Mouse (Mus musculus): ENCODE data around the gene Ifnb1. TPM values are rescaled to one million over a fixed set of nuclear protein-coding genes. Genes with fewer than 3 reads are reported as not detected.

Gene Ifnb1
- polyA plus RNA-seq, 1 experiment from 2014 or later, result not detected

GRCm38 (mm10) chr4:88535742-88536141 is 13.2 kb upstream of the Ifnb1 start:
- Histone ChIP-seq H3K27me3 (replicated peaks; ENCODE audit: control insufficient read depth, insufficient read depth, low read length) (no peaks in the 10 kb centered on the region), H3K9ac (ENCODE audit: low read length) (no peak overlapping the region), H3K4me2 (ENCODE audit: low read length) (no peak overlapping the region), H3K9me3 (replicated peaks; ENCODE audit: control insufficient read depth, low read length) (no peaks in the 10 kb centered on the region), H3K4me3 (ENCODE audit: low read depth, low read length) (no peak overlapping the region), H3K4me1 (ENCODE audit: control insufficient read depth, insufficient read depth, low read length) (no peaks in the 10 kb centered on the region), H3K27ac (ENCODE audit: low read depth, low read length) (no peak overlapping the region), H3K36me3 (ENCODE audit: control insufficient read depth, insufficient read depth, low read length) (no peaks in the 10 kb centered on the region)
- ATAC-seq (no peak), DNase-seq (ENCODE audit: low spot score) (no peak)
- 100% methylated on average over 1 of the region's 1 CpGs for WGBS

GRCm38 (mm10) chr4:88534903-88535302 is 12.3 kb upstream of the Ifnb1 start:
- Histone ChIP-seq H3K4me2 (ENCODE audit: low read length) (no peak overlapping the region), H3K4me1 (ENCODE audit: control insufficient read depth, insufficient read depth, low read length) (no peaks in the 10 kb centered on the region), H3K9ac (ENCODE audit: low read length) (no peak overlapping the region), H3K36me3 (ENCODE audit: control insufficient read depth, insufficient read depth, low read length) (no peaks in the 10 kb centered on the region), H3K4me3 (ENCODE audit: low read depth, low read length) (no peak overlapping the region), H3K27me3 (replicated peaks; ENCODE audit: control insufficient read depth, insufficient read depth, low read length) (no peaks in the 10 kb centered on the region), H3K27ac (ENCODE audit: low read depth, low read length) (no peak overlapping the region), H3K9me3 (replicated peaks; ENCODE audit: control insufficient read depth, low read length) (no peaks in the 10 kb centered on the region)
- WGBS, result 74% methylated on average over 1 of the region's 1 CpGs
- ATAC-seq (no peak), DNase-seq (ENCODE audit: low spot score) (peak; percentile 46)

- no peak for ATAC-seq
- 96% methylated on average over 2 of the region's 2 CpGs for WGBS
- H3K4me3 ChIP-seq (ENCODE audit: low read depth, low read length), result no peak overlapping the region
Measured at GRCm38 (mm10) chr4:88533499-88533898, 10.9 kb upstream of the Ifnb1 start.

GRCm38 (mm10) chr4:88530892-88531291 is 8.3 kb upstream of the Ifnb1 start:
- no peak overlapping the region for H3K27ac ChIP-seq (ENCODE audit: low read depth, low read length)
- H3K9me3 ChIP-seq (replicated peaks; ENCODE audit: control insufficient read depth, low read length), result no peaks in the 10 kb centered on the region
- H3K36me3 ChIP-seq (ENCODE audit: control insufficient read depth, insufficient read depth, low read length), result no peaks in the 10 kb centered on the region
- DNase-seq (ENCODE audit: low spot score) (no peak), ATAC-seq (no peak)
- 90% methylated on average over 2 of the region's 2 CpGs for WGBS
- H3K4me3 ChIP-seq (ENCODE audit: low read depth, low read length), result no peak overlapping the region
- H3K27me3 ChIP-seq (replicated peaks; ENCODE audit: control insufficient read depth, insufficient read depth, low read length), result no peaks in the 10 kb centered on the region
- H3K4me1 ChIP-seq (ENCODE audit: control insufficient read depth, insufficient read depth, low read length), result no peaks in the 10 kb centered on the region
- H3K4me2 ChIP-seq (ENCODE audit: low read length), result no peak overlapping the region
- no peak overlapping the region for H3K9ac ChIP-seq (ENCODE audit: low read length)

More at GRCm38 (mm10) chr4:88533499-88533898, 10.9 kb upstream of the Ifnb1 start:
- Histone ChIP-seq H3K4me2 (ENCODE audit: low read length) (no peak overlapping the region), H3K9me3 (replicated peaks; ENCODE audit: control insufficient read depth, low read length) (no peaks in the 10 kb centered on the region), H3K27ac (ENCODE audit: low read depth, low read length) (no peak overlapping the region), H3K4me1 (ENCODE audit: control insufficient read depth, insufficient read depth, low read length) (no peaks in the 10 kb centered on the region), H3K36me3 (ENCODE audit: control insufficient read depth, insufficient read depth, low read length) (no peaks in the 10 kb centered on the region), H3K27me3 (replicated peaks; ENCODE audit: control insufficient read depth, insufficient read depth, low read length) (no peaks in the 10 kb centered on the region), H3K9ac (ENCODE audit: low read length) (no peak overlapping the region)
- no peak for DNase-seq (ENCODE audit: low spot score)

GRCm38 (mm10) chr4:88530271-88530670 is 7.7 kb upstream of the Ifnb1 start:
- no peak for ATAC-seq
- no peak for DNase-seq (ENCODE audit: low spot score)
- no peak overlapping the region for H3K4me3 ChIP-seq (ENCODE audit: low read depth, low read length)
- H3K27ac ChIP-seq (ENCODE audit: low read depth, low read length), result no peak overlapping the region
- H3K36me3 ChIP-seq (ENCODE audit: control insufficient read depth, insufficient read depth, low read length), result no peaks in the 10 kb centered on the region
- H3K27me3 ChIP-seq (replicated peaks; ENCODE audit: control insufficient read depth, insufficient read depth, low read length), result no peaks in the 10 kb centered on the region
- 77% methylated on average over 4 of the region's 4 CpGs for WGBS
- no peak overlapping the region for H3K4me2 ChIP-seq (ENCODE audit: low read length)
- H3K9ac ChIP-seq (ENCODE audit: low read length), result no peak overlapping the region
- no peaks in the 10 kb centered on the region for H3K4me1 ChIP-seq (ENCODE audit: control insufficient read depth, insufficient read depth, low read length)
- no peaks in the 10 kb centered on the region for H3K9me3 ChIP-seq (replicated peaks; ENCODE audit: control insufficient read depth, low read length)

GRCm38 (mm10) chr4:88526379-88527049 is 3.9 kb upstream of the Ifnb1 start:
- H3K4me3 ChIP-seq (ENCODE audit: low read depth, low read length), result no peak overlapping the region
- DNase-seq (ENCODE audit: low spot score), result no peak
- no peak overlapping the region for H3K9ac ChIP-seq (ENCODE audit: low read length)
- H3K4me1 ChIP-seq (ENCODE audit: control insufficient read depth, insufficient read depth, low read length), result no peaks in the 10 kb centered on the region
- no peaks in the 10 kb centered on the region for H3K27me3 ChIP-seq (replicated peaks; ENCODE audit: control insufficient read depth, insufficient read depth, low read length)
- H3K27ac ChIP-seq (ENCODE audit: low read depth, low read length), result no peak overlapping the region
- no peaks in the 10 kb centered on the region for H3K36me3 ChIP-seq (ENCODE audit: control insufficient read depth, insufficient read depth, low read length)
- no peak for ATAC-seq
- WGBS, result 87% methylated on average over 5 of the region's 5 CpGs
- H3K9me3 ChIP-seq (replicated peaks; ENCODE audit: control insufficient read depth, low read length), result no peaks in the 10 kb centered on the region
- no peak overlapping the region for H3K4me2 ChIP-seq (ENCODE audit: low read length)

- no peaks in the 10 kb centered on the region for H3K27me3 ChIP-seq (replicated peaks; ENCODE audit: control insufficient read depth, insufficient read depth, low read length)
Measured at GRCm38 (mm10) chr4:88525393-88525792, 2.8 kb upstream of the Ifnb1 start.

GRCm38 (mm10) chr4:88523241-88523640 is 667 bp upstream of the Ifnb1 start:
- ATAC-seq, result no peak
- Histone ChIP-seq H3K27ac (ENCODE audit: low read depth, low read length) (no peak overlapping the region), H3K4me2 (ENCODE audit: low read length) (no peak overlapping the region), H3K27me3 (replicated peaks; ENCODE audit: control insufficient read depth, insufficient read depth, low read length) (no peaks in the 10 kb centered on the region), H3K4me3 (ENCODE audit: low read depth, low read length) (no peak overlapping the region), H3K9ac (ENCODE audit: low read length) (no peak overlapping the region), H3K9me3 (replicated peaks; ENCODE audit: control insufficient read depth, low read length) (no peaks in the 10 kb centered on the region), H3K4me1 (ENCODE audit: control insufficient read depth, insufficient read depth, low read length) (no peaks in the 10 kb centered on the region), H3K36me3 (ENCODE audit: control insufficient read depth, insufficient read depth, low read length) (no peaks in the 10 kb centered on the region)
- no peak for DNase-seq (ENCODE audit: low spot score)

More at GRCm38 (mm10) chr4:88525393-88525792, 2.8 kb upstream of the Ifnb1 start:
- DNase-seq (ENCODE audit: low spot score) (no peak), ATAC-seq (no peak)
- Histone ChIP-seq H3K9me3 (replicated peaks; ENCODE audit: control insufficient read depth, low read length) (no peaks in the 10 kb centered on the region), H3K27ac (ENCODE audit: low read depth, low read length) (no peak overlapping the region), H3K4me1 (ENCODE audit: control insufficient read depth, insufficient read depth, low read length) (no peaks in the 10 kb centered on the region), H3K4me2 (ENCODE audit: low read length) (no peak overlapping the region), H3K9ac (ENCODE audit: low read length) (no peak overlapping the region), H3K4me3 (ENCODE audit: low read depth, low read length) (no peak overlapping the region), H3K36me3 (ENCODE audit: control insufficient read depth, insufficient read depth, low read length) (no peaks in the 10 kb centered on the region)
- 88% methylated on average over 3 of the region's 3 CpGs for WGBS

- H3K27me3 ChIP-seq (replicated peaks; ENCODE audit: control insufficient read depth, insufficient read depth, low read length), result no peaks in the 10 kb centered on the region
- no peak overlapping the region for H3K4me3 ChIP-seq (ENCODE audit: low read depth, low read length)
- H3K4me1 ChIP-seq (ENCODE audit: control insufficient read depth, insufficient read depth, low read length), result no peaks in the 10 kb centered on the region
- H3K9me3 ChIP-seq (replicated peaks; ENCODE audit: control insufficient read depth, low read length), result no peaks in the 10 kb centered on the region
- DNase-seq (ENCODE audit: low spot score), result peak; percentile 61
- ATAC-seq, result 0 out of 2 replicates have a peak, but pooled peaks have one; percentile 46
- no peaks in the 10 kb centered on the region for H3K36me3 ChIP-seq (ENCODE audit: control insufficient read depth, insufficient read depth, low read length)
- H3K27ac ChIP-seq (ENCODE audit: low read depth, low read length), result no peak overlapping the region
- no peak overlapping the region for H3K4me2 ChIP-seq (ENCODE audit: low read length)
- WGBS, result 15% methylated on average over 2 of the region's 2 CpGs
- no peak overlapping the region for H3K9ac ChIP-seq (ENCODE audit: low read length)
Measured at GRCm38 (mm10) chr4:88517957-88518356, 4.6 kb downstream of the Ifnb1 start.

Measured in forebrain, embryonic 14.5 days (tissue).